Mouse (Mus musculus) G1E (cell line): Measurements from ENCODE around the gene Pqbp1.

Experiments
- CTCF ChIP-seq: IDR thresholded peaks from 2 replicates; pipeline ENCODE4 v1.5.1; 2012; ENCODE audit warnings: low read depth, low read length, inconsistent platforms, mixed read lengths
- GATA1 ChIP-seq: IDR thresholded peaks from 2 replicates; pipeline ENCODE4 v1.6.1; 2012; ENCODE audit warnings: borderline replicate concordance, low read length, inconsistent platforms, mixed read lengths
- POLR2AphosphoS5 ChIP-seq: IDR thresholded peaks from 2 replicates; pipeline ENCODE4 v1.6.1; 2012; ENCODE audit warnings: low read depth, low read length, inconsistent platforms; ENCODE audit not compliant: insufficient replicate concordance
- TAL1 ChIP-seq: conservative IDR thresholded peaks from 2 replicates; pipeline ENCODE4 v1.6.1; 2012; ENCODE audit warnings: low read depth, low read length, inconsistent platforms, mixed read lengths

GRCm38 (mm10) chrX:7927116-7927515 is 28.0 kb upstream of the Pqbp1 start:
- TF ChIP-seq CTCF (no peak), GATA1 (no peak), POLR2AphosphoS5 (no peak), TAL1 (no peak)
